Mouse (Mus musculus) cerebellum, adult 2 months (tissue): Measurements from ENCODE around the gene Pmpca.

Experiments used
- CTCF ChIP-seq: fragments of 200-500 bp; IDR thresholded peaks from 2 replicates; pipeline ENCODE4 v1.5.1; 2011; ENCODE audit warnings: low read depth, mild to moderate bottlenecking, control low read depth, low read length, moderate library complexity, borderline replicate concordance; ENCODE audit not compliant: insufficient read depth
- POLR2A ChIP-seq: fragments of 200-500 bp; IDR thresholded peaks from 2 replicates; pipeline ENCODE4 v1.6.1; 2011; ENCODE audit warnings: low read length, control low read depth, borderline replicate concordance; ENCODE audit not compliant: insufficient read depth

- TF ChIP-seq POLR2A (no peak), CTCF (no peak)
These were observed 29.0 kb downstream of the Pmpca start for GRCm38 (mm10) chr2:26418120-26418519.
